In genomic region chr8:26626186-26626585, GRCm38 (mm10) we compare ENCODE assay signal across 10 mouse cellular contexts.
DNase-seq lines count a peak whose midpoint lies in the region; ATAC-seq lines count a peak whose summit lies in the region.
"Had no signal": no experiment of that assay in that cellular context is flagged by ENCODE, and none has a peak within 500 bp of the region (broad histone marks: within the 10 kb centered on the region; RNA-seq: fewer than 3 reads in every experiment).

No protein-coding gene starts in this region.

- no peaks in the 10 kb centered on the region for H3K36me3 ChIP-seq in hindbrain, embryonic 12.5 days
- no peaks in the 10 kb centered on the region for H3K36me3 ChIP-seq in limb, embryonic 12.5 days
- H3K36me3 ChIP-seq: embryonic facial prominence, embryonic 12.5 days; G1E; heart, embryonic 13.5 days had no signal

- H3K4me3 ChIP-seq in hindbrain, embryonic 12.5 days = no peak overlapping the region
- no peak overlapping the region; the same call in 1 of the 2 replicates for H3K4me3 ChIP-seq in limb, embryonic 12.5 days (replicated peaks)
- H3K4me3 ChIP-seq: embryonic facial prominence, embryonic 12.5 days; heart, embryonic 13.5 days had no signal

- H3K9me3 ChIP-seq in hindbrain, embryonic 12.5 days (replicated peaks) = no peaks in the 10 kb centered on the region
- no peaks in the 10 kb centered on the region for H3K9me3 ChIP-seq in limb, embryonic 12.5 days
- H3K9me3 ChIP-seq: embryonic facial prominence, embryonic 12.5 days; G1E; heart, embryonic 13.5 days had no signal

- H3K4me2 ChIP-seq in hindbrain, embryonic 12.5 days (replicated peaks) = no peak overlapping the region
- peak overlapping the region; percentile 49 for H3K4me2 ChIP-seq in limb, embryonic 12.5 days
- H3K4me2 ChIP-seq: embryonic facial prominence, embryonic 12.5 days; heart, embryonic 13.5 days had no signal

- WGBS in hindbrain, embryonic 12.5 days = 67% methylated on average over 14 of the region's 14 CpGs
- WGBS in limb, embryonic 12.5 days = 14% methylated on average over 14 of the region's 14 CpGs

- ATAC-seq in hindbrain, embryonic 12.5 days (ENCODE audit: low FRiP score) = peak; percentile 37; the same call in 1 of the 2 replicates
- no peak; the same call in 1 of the 2 replicates for ATAC-seq in limb, embryonic 12.5 days (ENCODE audit: insufficient number of reproducible peaks, insufficient read depth, low FRiP score, low TSS enrichment, low read depth)

- H3K4me1 ChIP-seq in hindbrain, embryonic 12.5 days = peaks cover 34% of the 10 kb centered on the region
- H3K4me1 ChIP-seq in limb, embryonic 12.5 days (replicated peaks) = peaks cover 34% of the 10 kb centered on the region

- H3K27ac ChIP-seq in hindbrain, embryonic 12.5 days = no peak overlapping the region
- H3K27ac ChIP-seq in limb, embryonic 12.5 days = no peak overlapping the region
- H3K27ac ChIP-seq: heart, embryonic 13.5 days had no signal

- H3K27me3 ChIP-seq in hindbrain, embryonic 12.5 days = no peaks in the 10 kb centered on the region; the same call in 1 of the 2 replicates
- peaks cover 54% of the 10 kb centered on the region for H3K27me3 ChIP-seq in limb, embryonic 12.5 days
- H3K27me3 ChIP-seq: embryonic facial prominence, embryonic 12.5 days; heart, embryonic 13.5 days had no signal

- DNase-seq in thymus, postnatal 14 days = peak; percentile 15
- DNase-seq in thymus, postnatal 36 days = no peak
- peak; percentile 11 for DNase-seq in yolk sac, embryonic 10.5 days (ENCODE audit: low spot score)
- no peak for DNase-seq in right cerebral cortex, adult 18-20 months
- no peak for DNase-seq in left cerebral cortex, adult 11 months (ENCODE audit: low spot score)

- H3K9ac ChIP-seq in hindbrain, embryonic 12.5 days = no peak overlapping the region
- H3K9ac ChIP-seq in limb, embryonic 12.5 days (replicated peaks) = no peak overlapping the region
- H3K9ac ChIP-seq: embryonic facial prominence, embryonic 12.5 days; heart, embryonic 13.5 days had no signal

Comparison
In these comparisons a context has a peak if more than half of its experiments do, and no peak if none do; other contexts are left out.
1. DNase-seq: peak in thymus, postnatal 14 days (single experiment) and yolk sac, embryonic 10.5 days (single experiment); none in thymus, postnatal 36 days (0 of 2), right cerebral cortex, adult 18-20 months (single experiment) and left cerebral cortex, adult 11 months (single experiment).